11 mouse cellular contexts compared by ENCODE assay signal in the genomic region with DNA sequence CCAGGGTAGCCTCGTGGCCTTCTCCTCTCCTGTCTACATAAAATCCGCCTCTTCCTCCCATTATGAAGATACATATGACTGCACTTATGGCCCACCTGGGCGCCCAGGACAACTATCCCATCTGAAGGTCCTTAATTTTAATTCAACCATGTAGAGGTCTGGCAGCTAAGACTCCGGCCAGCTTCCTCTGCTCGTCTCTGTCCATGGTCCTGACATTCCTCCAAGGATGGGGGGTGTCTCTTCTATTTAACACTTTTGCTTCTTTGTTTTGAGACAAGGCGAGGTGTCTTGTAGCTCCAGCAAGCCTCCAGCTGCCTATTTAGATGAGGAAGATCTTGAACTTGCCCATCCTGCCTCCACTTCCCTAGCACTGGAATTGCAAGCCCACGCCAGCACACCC.
A peak's percentile ranks its signal among the peaks of the same experiment; 100 is the strongest.
DNase-seq lines count a peak whose midpoint lies in the region; ATAC-seq lines count a peak whose summit lies in the region.
"Had no signal": no experiment of that assay in that cellular context is flagged by ENCODE, and none has a peak within 500 bp of the region (broad histone marks: within the 10 kb centered on the region; RNA-seq: fewer than 3 reads in every experiment).

No protein-coding gene starts in this region.

- no peaks in the 10 kb centered on the region for H3K36me3 ChIP-seq in kidney, embryonic 14.5 days (ENCODE audit: control insufficient read depth, insufficient read depth, low read length)
- H3K36me3 ChIP-seq in embryonic facial prominence, embryonic 14.5 days (ENCODE audit: control insufficient read depth, insufficient read depth, low read length), result no peaks in the 10 kb centered on the region
- H3K36me3 ChIP-seq: embryonic facial prominence, embryonic 13.5 days; forebrain, embryonic 15.5 days had no signal

- H3K9me3 ChIP-seq in kidney, embryonic 14.5 days (ENCODE audit: control insufficient read depth, low read length), result no peaks in the 10 kb centered on the region
- no peaks in the 10 kb centered on the region for H3K9me3 ChIP-seq in embryonic facial prominence, embryonic 14.5 days (ENCODE audit: control insufficient read depth, low read length)
- H3K9me3 ChIP-seq: embryonic facial prominence, embryonic 13.5 days; forebrain, embryonic 15.5 days had no signal

- H3K4me1 ChIP-seq in kidney, embryonic 14.5 days (ENCODE audit: control insufficient read depth, insufficient read depth, low read length), result no peaks in the 10 kb centered on the region
- H3K4me1 ChIP-seq in embryonic facial prominence, embryonic 14.5 days (ENCODE audit: control insufficient read depth, insufficient read depth, low read length), result no peaks in the 10 kb centered on the region

- H3K4me2 ChIP-seq in kidney, embryonic 14.5 days (replicated peaks; ENCODE audit: low read depth, low read length), result no peak overlapping the region
- H3K4me2 ChIP-seq in embryonic facial prominence, embryonic 14.5 days (ENCODE audit: low read depth, low read length), result no peak overlapping the region
- H3K4me2 ChIP-seq: embryonic facial prominence, embryonic 13.5 days; forebrain, embryonic 15.5 days had no signal

- H3K27ac ChIP-seq in kidney, embryonic 14.5 days (ENCODE audit: low read depth, low read length), result no peak overlapping the region
- H3K27ac ChIP-seq in embryonic facial prominence, embryonic 14.5 days (replicated peaks; ENCODE audit: low read depth, low read length), result no peak overlapping the region
- H3K27ac ChIP-seq: embryonic facial prominence, embryonic 13.5 days; forebrain, embryonic 15.5 days had no signal

- no peak overlapping the region for H3K4me3 ChIP-seq in kidney, embryonic 14.5 days (ENCODE audit: low read length)
- H3K4me3 ChIP-seq in embryonic facial prominence, embryonic 14.5 days (ENCODE audit: low read depth, low read length), result no peak overlapping the region
- H3K4me3 ChIP-seq: embryonic facial prominence, embryonic 13.5 days; forebrain, embryonic 15.5 days had no signal

- ATAC-seq in kidney, embryonic 14.5 days (ENCODE audit: low FRiP score, low TSS enrichment), result no peak
- no peak for ATAC-seq in embryonic facial prominence, embryonic 14.5 days (ENCODE audit: low read depth)

- DNase-seq in kidney, postnatal 10 days, result peak; percentile 68
- DNase-seq in 416B (ENCODE audit: low read depth) (peak; percentile 29), R1 (ENCODE audit: low read depth, low spot score) (peak; percentile 72)
- peak; percentile 65 for DNase-seq in embryonic facial prominence, embryonic 14.5 days (ENCODE audit: low spot score)
- no peak for DNase-seq in layer of hippocampus, postnatal 14 days (ENCODE audit: low spot score in 2 of 2)
- no peak for DNase-seq in layer of hippocampus, adult 9-11 months
- no peak for DNase-seq in spleen, postnatal 10 days (ENCODE audit: low spot score in 2 of 2)
- DNase-seq: thymus, postnatal 4 days had no signal

- 25% methylated on average over 7 of the region's 7 CpGs for WGBS in kidney, embryonic 14.5 days
- WGBS in embryonic facial prominence, embryonic 14.5 days, result 21% methylated on average over 7 of the region's 7 CpGs

- no peak overlapping the region for H3K9ac ChIP-seq in kidney, embryonic 14.5 days (ENCODE audit: low read depth, low read length)
- no peak overlapping the region for H3K9ac ChIP-seq in embryonic facial prominence, embryonic 14.5 days (ENCODE audit: low read depth, low read length)
- H3K9ac ChIP-seq: embryonic facial prominence, embryonic 13.5 days; forebrain, embryonic 15.5 days had no signal

- no peaks in the 10 kb centered on the region for H3K27me3 ChIP-seq in kidney, embryonic 14.5 days (ENCODE audit: control insufficient read depth, insufficient read depth, low read length)
- no peaks in the 10 kb centered on the region for H3K27me3 ChIP-seq in embryonic facial prominence, embryonic 14.5 days (replicated peaks; ENCODE audit: control insufficient read depth, insufficient read depth, low read length)
- H3K27me3 ChIP-seq: embryonic facial prominence, embryonic 13.5 days; forebrain, embryonic 15.5 days had no signal

Comparison
In these comparisons a context has a peak if more than half of its experiments do, and no peak if none do; other contexts are left out.
1. DNase-seq: peak in kidney, postnatal 10 days (single experiment), 416B (single experiment), R1 (single experiment) and embryonic facial prominence, embryonic 14.5 days (single experiment); none in layer of hippocampus, postnatal 14 days (0 of 2), layer of hippocampus, adult 9-11 months (single experiment) and spleen, postnatal 10 days (0 of 2).